Comparison of ENCODE assay signal across 12 mouse cellular contexts in the genomic region with DNA sequence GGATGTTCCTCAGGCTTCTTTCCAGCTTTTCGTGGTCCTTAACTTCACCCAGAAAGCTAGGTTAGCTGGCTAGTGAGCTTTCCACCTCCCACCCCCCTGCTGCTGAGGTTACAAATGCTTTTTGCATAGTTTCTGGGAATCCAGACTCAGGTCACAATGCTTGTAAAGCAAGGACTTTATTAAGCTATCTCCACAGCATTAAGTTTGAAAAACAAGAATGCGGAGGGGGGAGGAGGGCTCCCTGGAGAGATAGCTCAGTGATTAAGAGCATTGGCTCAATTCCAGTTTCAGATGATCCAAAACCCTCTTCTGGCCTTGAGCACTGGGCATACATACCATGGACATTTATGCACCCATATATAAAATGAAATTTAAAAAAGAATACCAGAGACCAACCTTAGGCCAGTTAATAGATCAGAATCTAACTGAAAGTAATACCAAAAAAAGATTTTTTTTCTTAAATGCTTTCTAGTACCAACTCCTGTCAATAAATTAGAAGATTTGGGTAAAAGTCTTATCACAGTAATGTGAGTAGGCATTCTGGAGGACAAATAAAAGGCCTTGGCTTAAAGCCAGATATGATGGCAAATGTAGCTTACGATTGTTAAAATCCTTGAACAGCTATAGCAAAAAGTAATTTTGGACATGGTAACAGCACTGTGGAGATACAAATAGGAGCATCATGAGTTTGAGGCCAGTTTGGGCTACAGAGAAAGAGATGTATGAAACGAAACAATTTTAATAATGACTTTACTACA.
A peak's percentile ranks its signal among the peaks of the same experiment; 100 is the strongest.
DNase-seq lines count a peak whose midpoint lies in the region; ATAC-seq and TF ChIP-seq lines count a peak whose summit lies in the region.
"Had no signal": no experiment of that assay in that cellular context is flagged by ENCODE, and none has a peak within 500 bp of the region (broad histone marks: within the 10 kb centered on the region; RNA-seq: fewer than 3 reads in every experiment).

No protein-coding gene starts in this region.

- peaks cover 17% of the 10 kb centered on the region for H3K36me3 ChIP-seq in embryonic facial prominence, embryonic 14.5 days (ENCODE audit: control insufficient read depth, insufficient read depth, low read length)

- H3K27me3 ChIP-seq in cerebellum, adult 2 months (ENCODE audit: control insufficient read depth, insufficient read depth, low read length): no peaks in the 10 kb centered on the region
- no peaks in the 10 kb centered on the region for H3K27me3 ChIP-seq in embryonic facial prominence, embryonic 14.5 days (replicated peaks; ENCODE audit: control insufficient read depth, insufficient read depth, low read length)
- H3K27me3 ChIP-seq: hindbrain, embryonic 13.5 days had no signal

- H3K4me3 ChIP-seq in cerebellum, adult 2 months (replicated peaks; ENCODE audit: insufficient read depth, low read depth, low read length): no peak overlapping the region
- H3K4me3 ChIP-seq in embryonic facial prominence, embryonic 14.5 days (ENCODE audit: low read depth, low read length): no peak overlapping the region
- no peak overlapping the region for H3K4me3 ChIP-seq in lung, adult 2 months (replicated peaks; ENCODE audit: extremely low read depth, low read depth, low read length)
- H3K4me3 ChIP-seq: hindbrain, embryonic 13.5 days; left cerebral cortex, adult 2 months had no signal

- TF ChIP-seq POLR2A in cerebellum, adult 2 months (IDR thresholded peaks at IDR 0.05; ENCODE audit: borderline replicate concordance, insufficient read depth, low read length): no peak
- no peak for TF ChIP-seq POLR2A in lung, adult 2 months (IDR thresholded peaks at IDR 0.05; ENCODE audit: borderline replicate concordance, extremely low read depth, low read depth, low read length)

- 24% methylated on average over 4 of the region's 4 CpGs for WGBS in cerebellum, adult 2 months
- 70% methylated on average over 4 of the region's 4 CpGs for WGBS in embryonic facial prominence, embryonic 14.5 days
- 52% methylated on average over 4 of the region's 4 CpGs for WGBS in lung, adult 2 months

- no peak for TF ChIP-seq CTCF in cerebellum, adult 2 months (IDR thresholded peaks at IDR 0.05; ENCODE audit: borderline replicate concordance, insufficient read depth, low read depth, low read length)
- no peak for TF ChIP-seq CTCF in lung, adult 2 months (IDR thresholded peaks at IDR 0.05; ENCODE audit: insufficient read depth, low read length)

- H3K27ac ChIP-seq in cerebellum, adult 2 months (ENCODE audit: insufficient read depth, low read length): peak overlapping the region; percentile 36; the same call in 1 of the 2 replicates
- H3K27ac ChIP-seq in embryonic facial prominence, embryonic 14.5 days (replicated peaks; ENCODE audit: low read depth, low read length): no peak overlapping the region
- H3K27ac ChIP-seq: hindbrain, embryonic 13.5 days; left cerebral cortex, adult 2 months had no signal

- DNase-seq in cerebellum, adult 2 months: peak in 1 of 2 experiments; percentile 40
- DNase-seq in left cerebral cortex, postnatal 4 days: peak; percentile 2
- DNase-seq in left cerebral cortex, postnatal 25 days (ENCODE audit: low spot score in 2 of 2): no peak
- DNase-seq in MN1 (ENCODE audit: low spot score): peak; percentile 8
- DNase-seq in embryonic facial prominence, embryonic 14.5 days (ENCODE audit: low spot score): peak; percentile 23
- no peak for DNase-seq in lung, adult 2 months
- DNase-seq: lung, postnatal 14 days had no signal

- no peaks in the 10 kb centered on the region for H3K9me3 ChIP-seq in embryonic facial prominence, embryonic 14.5 days (ENCODE audit: control insufficient read depth, low read length)
- H3K9me3 ChIP-seq: hindbrain, embryonic 13.5 days had no signal

- no peak overlapping the region for H3K4me2 ChIP-seq in embryonic facial prominence, embryonic 14.5 days (ENCODE audit: low read depth, low read length)
- H3K4me2 ChIP-seq: hindbrain, embryonic 13.5 days had no signal

- no peak for ATAC-seq in cerebellum, adult (ENCODE audit: insufficient number of reproducible peaks, low FRiP score, low TSS enrichment)
- ATAC-seq in embryonic facial prominence, embryonic 14.5 days (ENCODE audit: low read depth): no peak
- ATAC-seq in CD4-positive, CD25-positive, alpha-beta regulatory T cell, adult 4 months: no peak
- ATAC-seq: activated CD4-positive, CD25-positive, alpha-beta regulatory T cell, adult 4 months had no signal

- H3K9ac ChIP-seq in embryonic facial prominence, embryonic 14.5 days (ENCODE audit: low read depth, low read length): no peak overlapping the region
- H3K9ac ChIP-seq: hindbrain, embryonic 13.5 days had no signal

- intact Hi-C loops in left cerebral cortex, postnatal 4 days (cut with DNase I): no loop called here
- intact Hi-C loops in left cerebral cortex, postnatal 25 days (cut with DNase I): no loop called here

- H3K4me1 ChIP-seq in cerebellum, adult 2 months (ENCODE audit: control insufficient read depth, insufficient read depth, low read length): peaks cover 5% of the 10 kb centered on the region; the same call in 1 of the 2 replicates
- no peaks in the 10 kb centered on the region for H3K4me1 ChIP-seq in embryonic facial prominence, embryonic 14.5 days (ENCODE audit: control insufficient read depth, insufficient read depth, low read length)
- peaks cover 12% of the 10 kb centered on the region for H3K4me1 ChIP-seq in lung, adult 2 months (ENCODE audit: control insufficient read depth, insufficient read depth, low read length)

Comparison
In these comparisons a context has a peak if more than half of its experiments do, and no peak if none do; other contexts are left out.
1. DNase-seq: peak in left cerebral cortex, postnatal 4 days (single experiment), MN1 (single experiment) and embryonic facial prominence, embryonic 14.5 days (single experiment); none in left cerebral cortex, postnatal 25 days (0 of 2) and lung, adult 2 months (single experiment).